Mouse (Mus musculus): Measurements from ENCODE around the gene Tmem273.

DNA sequence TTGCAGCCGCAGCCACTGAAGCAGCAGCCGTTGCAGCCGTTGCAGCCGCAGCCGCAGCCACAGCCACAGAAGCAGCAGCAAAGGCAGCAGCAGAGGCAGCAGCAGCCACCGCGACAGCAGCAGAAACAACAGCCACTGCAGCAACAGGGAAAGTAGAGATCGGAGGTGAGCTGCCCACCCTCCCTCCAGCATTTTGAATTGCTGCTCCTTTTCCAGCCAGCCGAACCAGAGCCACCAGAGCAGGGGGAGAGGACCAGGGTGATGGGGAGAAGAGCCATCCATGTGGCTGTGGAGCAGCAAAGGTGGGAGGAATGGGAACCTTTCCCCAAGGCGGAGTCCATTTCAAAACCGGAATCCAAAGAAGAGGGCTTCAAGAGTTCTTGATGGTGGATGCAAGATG is 50.4 kb downstream of the Tmem273 start:
- TF ChIP-seq CTCF (IDR thresholded peaks at IDR 0.05; ENCODE audit: low read depth, low read length) (no peak), POLR2A (IDR thresholded peaks at IDR 0.05; ENCODE audit: extremely low read depth, insufficient read depth, low read length) (no peak)
